Mouse (Mus musculus): Measurements from ENCODE around the gene Nr1d1. TPM values are rescaled to one million over a fixed set of nuclear protein-coding genes. Genes with fewer than 3 reads are reported as not detected.

The Nr1d1 gene
- polyA plus RNA-seq, 1 experiment from 2014 or later: 5.6 TPM

DNA sequence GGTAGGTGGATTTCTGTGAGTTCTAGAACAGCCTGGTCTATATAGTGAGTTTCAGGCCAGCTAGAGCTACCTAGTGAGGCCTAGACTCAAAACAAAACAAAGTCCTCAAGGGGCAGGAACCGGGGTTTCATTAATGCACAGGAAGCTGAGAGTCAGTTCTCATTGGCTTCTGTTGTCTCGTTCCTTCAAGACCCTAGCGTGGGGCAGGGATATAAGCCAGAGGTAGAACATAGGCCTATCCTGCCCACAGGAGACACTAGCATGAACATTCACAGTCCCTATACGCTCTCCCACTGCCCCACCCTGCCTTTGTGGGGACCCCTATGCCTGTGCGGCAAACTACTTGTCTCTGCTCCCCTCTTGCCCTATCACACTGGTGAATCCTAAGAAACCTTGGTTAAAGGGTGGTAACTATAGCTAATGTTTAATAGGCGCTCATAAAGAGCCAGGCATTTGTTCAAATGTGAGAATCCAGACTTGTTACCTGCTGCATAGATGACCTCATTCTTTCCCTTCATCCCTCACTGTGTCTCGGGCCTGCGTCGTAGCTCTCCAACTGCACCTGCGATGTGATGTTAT is 22.5 kb downstream of the Nr1d1 start:
- Histone ChIP-seq H3K4me3 (ENCODE audit: low read depth, low read length) (no peak overlapping the region), H3K36me3 (ENCODE audit: control insufficient read depth, insufficient read depth, low read length) (peaks cover 3% of the 10 kb centered on the region), H3K4me2 (no peak overlapping the region), H3K9ac (ENCODE audit: low read depth, low read length) (no peak overlapping the region), H3K27ac (ENCODE audit: low read depth, low read length) (peak overlapping the region; percentile 87), H3K27me3 (ENCODE audit: control insufficient read depth, insufficient read depth, low read length) (no peaks in the 10 kb centered on the region), H3K4me1 (ENCODE audit: control insufficient read depth, insufficient read depth, low read length) (peaks cover 85% of the 10 kb centered on the region), H3K9me3 (replicated peaks; ENCODE audit: control insufficient read depth, low read length) (no peaks in the 10 kb centered on the region)
- 83% methylated on average over 10 of the region's 10 CpGs for WGBS (ENCODE audit: insufficient replicate concordance)
- no peak for ATAC-seq (replicated peaks; ENCODE audit: insufficient number of reproducible peaks, low FRiP score, low TSS enrichment)

- Histone ChIP-seq H3K27me3 (ENCODE audit: control insufficient read depth, insufficient read depth, low read length) (no peaks in the 10 kb centered on the region), H3K9ac (ENCODE audit: low read depth, low read length) (peak overlapping the region; percentile 25), H3K9me3 (replicated peaks; ENCODE audit: control insufficient read depth, low read length) (no peaks in the 10 kb centered on the region), H3K27ac (ENCODE audit: low read depth, low read length) (peak overlapping the region; percentile 87), H3K4me1 (ENCODE audit: control insufficient read depth, insufficient read depth, low read length) (peaks cover 94% of the 10 kb centered on the region), H3K4me3 (ENCODE audit: low read depth, low read length) (peak overlapping the region; percentile 8; the same call in 1 of the 2 replicates), H3K4me2 (peak overlapping the region; percentile 59), H3K36me3 (ENCODE audit: control insufficient read depth, insufficient read depth, low read length) (no peaks in the 10 kb centered on the region)
- 10% methylated on average over 6 of the region's 6 CpGs for WGBS (ENCODE audit: insufficient replicate concordance)
- peak; percentile 63 for ATAC-seq (replicated peaks; ENCODE audit: insufficient number of reproducible peaks, low FRiP score, low TSS enrichment)
These were observed 23.8 kb downstream of the Nr1d1 start for GRCm38 (mm10) chr11:98751221-98751782.

GRCm38 (mm10) chr11:98750351-98751201 is 24.6 kb downstream of the Nr1d1 start:
- peak overlapping the region; percentile 87 for H3K27ac ChIP-seq (ENCODE audit: low read depth, low read length)
- peak overlapping the region; percentile 25 for H3K9ac ChIP-seq (ENCODE audit: low read depth, low read length)
- peaks cover 94% of the 10 kb centered on the region for H3K4me1 ChIP-seq (ENCODE audit: control insufficient read depth, insufficient read depth, low read length)
- no peaks in the 10 kb centered on the region for H3K27me3 ChIP-seq (ENCODE audit: control insufficient read depth, insufficient read depth, low read length)
- no peaks in the 10 kb centered on the region for H3K9me3 ChIP-seq (replicated peaks; ENCODE audit: control insufficient read depth, low read length)
- ATAC-seq (replicated peaks; ENCODE audit: insufficient number of reproducible peaks, low FRiP score, low TSS enrichment): no peak
- H3K4me3 ChIP-seq (ENCODE audit: low read depth, low read length): no peak overlapping the region
- WGBS (ENCODE audit: insufficient replicate concordance): 34% methylated on average over 16 of the region's 17 CpGs
- peak overlapping the region; percentile 59 for H3K4me2 ChIP-seq
- H3K36me3 ChIP-seq (ENCODE audit: control insufficient read depth, insufficient read depth, low read length): no peaks in the 10 kb centered on the region

GRCm38 (mm10) chr11:98749716-98750115 is 25.4 kb downstream of the Nr1d1 start:
- Histone ChIP-seq H3K4me2 (peak overlapping the region; percentile 41; the same call in 1 of the 2 replicates), H3K4me1 (ENCODE audit: control insufficient read depth, insufficient read depth, low read length) (peaks cover 96% of the 10 kb centered on the region), H3K27ac (ENCODE audit: low read depth, low read length) (peak overlapping the region; percentile 87), H3K9me3 (replicated peaks; ENCODE audit: control insufficient read depth, low read length) (no peaks in the 10 kb centered on the region), H3K27me3 (ENCODE audit: control insufficient read depth, insufficient read depth, low read length) (no peaks in the 10 kb centered on the region), H3K9ac (ENCODE audit: low read depth, low read length) (peak overlapping the region; percentile 58; the same call in 1 of the 2 replicates), H3K4me3 (ENCODE audit: low read depth, low read length) (no peak overlapping the region), H3K36me3 (ENCODE audit: control insufficient read depth, insufficient read depth, low read length) (no peaks in the 10 kb centered on the region)
- ATAC-seq (replicated peaks; ENCODE audit: insufficient number of reproducible peaks, low FRiP score, low TSS enrichment): no peak
- 38% methylated on average over 5 of the region's 5 CpGs for WGBS (ENCODE audit: insufficient replicate concordance)

DNA sequence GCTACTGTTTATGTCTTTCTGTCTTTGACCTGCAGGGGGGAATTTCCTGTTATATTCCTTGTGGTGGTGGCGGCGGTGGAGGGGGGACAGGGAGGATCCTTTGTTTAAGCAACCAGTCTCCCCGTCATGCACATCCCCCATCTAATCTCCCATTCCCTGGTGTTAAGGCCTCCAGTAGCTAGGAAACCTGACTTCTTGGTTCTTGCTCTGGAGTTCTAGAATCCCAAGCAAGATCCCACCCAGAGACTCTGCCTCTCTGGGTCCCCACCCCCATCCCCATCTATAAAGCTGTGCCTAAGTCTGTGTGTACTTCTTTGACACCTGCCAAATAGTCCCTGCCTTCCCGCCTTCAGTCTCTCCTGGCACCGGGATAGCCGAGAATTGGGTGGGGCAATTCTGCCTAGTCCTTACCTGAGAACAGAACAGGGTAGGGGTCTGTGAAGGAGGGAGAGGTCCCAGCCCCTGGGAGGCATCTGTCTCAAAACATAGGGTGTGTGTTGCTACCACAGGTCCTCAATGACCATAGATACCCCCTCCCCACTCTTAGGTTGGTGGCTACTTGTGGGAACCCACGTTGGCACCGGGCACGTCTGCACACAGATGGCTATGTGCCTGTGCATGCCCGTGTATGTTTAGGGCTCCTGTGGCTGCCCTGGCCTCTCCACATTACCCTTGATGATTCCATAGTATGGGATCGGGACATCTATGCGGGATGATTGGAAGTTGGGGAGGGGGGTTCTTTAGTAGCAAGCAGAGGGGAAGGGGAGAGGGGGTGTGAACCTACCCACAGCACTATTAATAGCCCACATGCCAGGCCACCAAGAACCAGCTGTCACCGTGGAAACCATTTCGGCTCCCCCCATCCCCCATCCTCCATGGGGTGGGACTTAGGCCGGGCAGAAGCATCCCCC is 26.4 kb downstream of the Nr1d1 start:
- H3K9me3 ChIP-seq (replicated peaks; ENCODE audit: control insufficient read depth, low read length): no peaks in the 10 kb centered on the region
- peak overlapping the region; percentile 41 for H3K4me2 ChIP-seq
- no peaks in the 10 kb centered on the region for H3K27me3 ChIP-seq (ENCODE audit: control insufficient read depth, insufficient read depth, low read length)
- peak overlapping the region; percentile 43; the same call in 1 of the 2 replicates for H3K9ac ChIP-seq (ENCODE audit: low read depth, low read length)
- 0 out of 2 replicates have a peak overlapping the region, but pooled peaks have one; percentile 11 for H3K4me3 ChIP-seq (ENCODE audit: low read depth, low read length)
- peaks cover 96% of the 10 kb centered on the region for H3K4me1 ChIP-seq (ENCODE audit: control insufficient read depth, insufficient read depth, low read length)
- peak overlapping the region; percentile 73 for H3K27ac ChIP-seq (ENCODE audit: low read depth, low read length)
- H3K36me3 ChIP-seq (ENCODE audit: control insufficient read depth, insufficient read depth, low read length): no peaks in the 10 kb centered on the region
- 26% methylated on average over 15 of the region's 15 CpGs for WGBS (ENCODE audit: insufficient replicate concordance)
- no peak for ATAC-seq (replicated peaks; ENCODE audit: insufficient number of reproducible peaks, low FRiP score, low TSS enrichment)

DNA sequence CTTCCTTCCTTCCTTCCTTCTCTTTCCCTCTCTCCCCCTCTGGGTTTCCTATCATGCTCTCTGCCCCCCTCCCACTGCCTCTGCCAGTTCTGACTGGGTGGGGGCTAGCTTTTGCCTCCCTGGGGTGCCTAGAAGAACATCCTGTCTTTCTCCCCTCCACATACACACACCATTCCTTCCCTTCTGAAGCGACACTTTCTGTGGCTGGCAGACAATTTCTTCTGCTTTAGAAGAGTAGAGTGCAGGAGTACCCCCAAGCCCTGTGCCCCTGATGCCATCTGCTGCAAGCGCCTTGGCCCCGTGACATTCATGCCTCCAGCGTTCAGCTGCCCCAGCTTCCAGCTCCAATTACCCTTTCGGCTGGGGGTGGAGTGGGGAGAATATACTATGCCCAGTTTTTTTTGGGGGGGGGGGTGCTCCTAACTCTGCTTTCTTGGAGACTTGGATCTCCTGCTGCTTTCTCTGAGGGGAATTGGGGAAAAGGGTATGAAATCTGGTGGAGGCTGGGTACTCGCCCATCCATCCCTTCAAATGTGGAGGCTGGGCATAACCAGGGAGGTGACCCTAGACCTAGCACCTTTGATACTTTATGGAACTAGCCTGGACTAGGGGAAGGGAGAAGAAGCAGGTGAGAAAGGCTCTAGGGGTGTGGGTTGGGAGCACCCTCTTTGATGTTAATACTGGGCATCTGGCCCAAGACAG is 27.2 kb downstream of the Nr1d1 start:
- Histone ChIP-seq H3K27me3 (ENCODE audit: control insufficient read depth, insufficient read depth, low read length) (no peaks in the 10 kb centered on the region), H3K4me1 (ENCODE audit: control insufficient read depth, insufficient read depth, low read length) (peaks cover 97% of the 10 kb centered on the region), H3K9me3 (replicated peaks; ENCODE audit: control insufficient read depth, low read length) (no peaks in the 10 kb centered on the region), H3K9ac (ENCODE audit: low read depth, low read length) (peak overlapping the region; percentile 43; the same call in 1 of the 2 replicates), H3K4me3 (ENCODE audit: low read depth, low read length) (0 out of 2 replicates have a peak overlapping the region, but pooled peaks have one; percentile 11), H3K4me2 (peak overlapping the region; percentile 50), H3K27ac (ENCODE audit: low read depth, low read length) (peak overlapping the region; percentile 73), H3K36me3 (ENCODE audit: control insufficient read depth, insufficient read depth, low read length) (no peaks in the 10 kb centered on the region)
- ATAC-seq (replicated peaks; ENCODE audit: insufficient number of reproducible peaks, low FRiP score, low TSS enrichment): no peak
- 37% methylated on average over 6 of the region's 6 CpGs for WGBS (ENCODE audit: insufficient replicate concordance)

- H3K27me3 ChIP-seq (ENCODE audit: control insufficient read depth, insufficient read depth, low read length): no peaks in the 10 kb centered on the region
- H3K9me3 ChIP-seq (replicated peaks; ENCODE audit: control insufficient read depth, low read length): no peaks in the 10 kb centered on the region
- H3K9ac ChIP-seq (ENCODE audit: low read depth, low read length): no peak overlapping the region; the same call in 1 of the 2 replicates
- ATAC-seq (replicated peaks; ENCODE audit: insufficient number of reproducible peaks, low FRiP score, low TSS enrichment): peak; percentile 64
- 5% methylated on average over 19 of the region's 19 CpGs for WGBS (ENCODE audit: insufficient replicate concordance)
- H3K4me1 ChIP-seq (ENCODE audit: control insufficient read depth, insufficient read depth, low read length): peaks cover 93% of the 10 kb centered on the region
- H3K4me2 ChIP-seq: peak overlapping the region; percentile 56
- H3K4me3 ChIP-seq (ENCODE audit: low read depth, low read length): peak overlapping the region; percentile 13
- peak overlapping the region; percentile 18 for H3K27ac ChIP-seq (ENCODE audit: low read depth, low read length)
- H3K36me3 ChIP-seq (ENCODE audit: control insufficient read depth, insufficient read depth, low read length): no peaks in the 10 kb centered on the region
These were observed 28.1 kb downstream of the Nr1d1 start for GRCm38 (mm10) chr11:98746855-98747693.
